Mouse (Mus musculus) telencephalon, adult 2 months (tissue): ENCODE data around the gene Dnmt1.

Experiments
- DNase-seq: peaks from one replicate; pipeline ENCODE4 v3.0.0-alpha.2; 2011; ENCODE audit warnings: low read depth, low spot score

The Dnmt1 gene

DNA sequence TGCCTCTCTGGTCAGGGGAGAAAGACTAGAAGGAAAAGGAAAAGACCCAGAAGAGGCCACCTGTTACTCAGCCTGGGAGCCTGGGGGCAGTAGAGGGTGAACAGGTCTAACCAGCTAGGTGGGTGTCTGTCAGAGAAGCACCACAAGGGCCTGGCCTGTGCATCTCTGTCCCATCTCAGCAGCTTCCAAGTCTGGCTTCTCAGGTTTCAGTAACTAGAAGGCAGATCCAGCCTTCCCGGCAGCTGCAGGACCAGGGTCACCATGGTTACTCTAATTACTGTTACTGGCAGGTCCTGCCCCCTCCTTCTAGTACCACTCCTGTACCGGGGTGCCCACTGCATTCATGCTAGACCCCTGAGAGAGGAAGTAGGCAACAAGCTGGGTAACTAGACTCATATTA is 15.8 kb downstream of the Dnmt1 start:
- DNase-seq, result no peak

DNA sequence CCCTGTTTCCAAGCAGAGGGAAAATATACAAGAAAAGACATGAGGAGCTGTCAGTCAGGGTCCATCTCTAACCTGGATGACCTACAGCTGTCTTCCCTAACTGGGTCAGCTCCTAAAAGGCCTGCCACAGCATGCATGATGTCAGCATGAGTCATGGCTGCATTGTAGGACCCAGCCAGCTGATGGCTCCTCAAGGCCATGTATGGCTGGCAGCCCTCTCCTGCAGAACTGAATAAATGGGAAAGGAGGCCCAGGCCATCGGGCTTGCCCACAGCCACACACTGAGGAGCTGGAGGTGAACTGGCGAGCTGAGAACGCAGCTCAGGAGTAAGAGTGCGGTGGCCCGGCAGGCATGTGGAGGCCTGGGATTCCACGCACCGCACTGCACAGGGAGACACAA is 16.3 kb downstream of the Dnmt1 start:
- DNase-seq, result no peak

DNA sequence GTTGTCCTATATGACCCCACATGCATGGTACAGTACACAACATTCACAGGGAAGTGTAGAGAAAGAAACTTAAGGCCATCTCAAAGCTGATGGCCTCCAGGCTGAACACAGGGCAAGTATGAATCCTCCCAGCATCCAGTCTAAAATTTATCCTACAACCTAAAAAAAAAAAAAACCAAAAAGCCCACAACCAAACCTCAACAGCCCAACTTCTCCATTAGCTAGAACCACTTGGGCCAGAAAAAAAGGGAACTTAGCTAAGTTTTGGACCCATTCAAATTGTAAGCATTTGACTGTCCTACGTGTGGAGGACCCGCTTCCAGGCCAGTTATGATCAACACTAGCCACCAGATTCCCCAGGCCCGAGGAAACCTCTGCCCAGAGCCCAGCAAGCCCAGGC is 36.4 kb downstream of the Dnmt1 start:
- no peak for DNase-seq

DNA sequence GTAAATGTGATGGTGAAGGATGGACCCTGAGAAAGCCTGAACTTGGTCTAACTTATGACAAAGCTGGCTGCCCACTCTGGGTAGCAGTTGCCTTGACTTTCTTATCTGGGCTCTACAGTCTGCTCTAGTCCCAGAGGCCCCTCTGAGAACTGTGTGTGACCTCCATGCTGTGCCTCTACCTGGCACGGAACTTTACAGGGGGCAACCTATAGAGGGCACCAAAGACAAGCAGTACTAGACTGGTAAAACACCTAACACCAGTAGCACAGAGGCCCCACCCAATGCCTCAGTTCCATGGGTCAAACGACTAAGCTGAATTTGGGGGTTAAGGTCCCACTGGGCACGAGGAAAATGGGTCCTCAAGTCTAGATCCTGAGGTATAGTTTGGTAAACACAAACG is 43.5 kb downstream of the Dnmt1 start:
- no peak for DNase-seq

DNA sequence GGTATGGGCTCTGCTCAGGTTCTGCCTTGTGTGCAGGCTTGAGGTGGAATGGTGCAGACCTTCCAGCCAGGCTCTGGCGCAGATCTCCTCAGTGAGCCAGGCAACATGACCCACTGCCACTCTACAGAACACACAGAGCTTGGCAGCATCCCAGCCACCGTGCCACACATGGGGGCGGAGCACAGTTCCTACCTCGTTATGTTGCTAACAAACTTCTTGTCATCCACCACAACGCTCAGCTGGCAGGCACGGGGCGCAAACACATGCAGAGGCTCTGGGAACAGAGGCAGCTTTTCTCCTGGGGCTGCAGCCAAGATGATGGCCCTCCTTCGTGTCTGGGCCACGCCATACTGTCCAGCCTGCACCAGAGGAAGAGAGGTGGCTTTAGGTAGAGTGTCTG is 49.7 kb downstream of the Dnmt1 start:
- peak; percentile 26 for DNase-seq

DNA sequence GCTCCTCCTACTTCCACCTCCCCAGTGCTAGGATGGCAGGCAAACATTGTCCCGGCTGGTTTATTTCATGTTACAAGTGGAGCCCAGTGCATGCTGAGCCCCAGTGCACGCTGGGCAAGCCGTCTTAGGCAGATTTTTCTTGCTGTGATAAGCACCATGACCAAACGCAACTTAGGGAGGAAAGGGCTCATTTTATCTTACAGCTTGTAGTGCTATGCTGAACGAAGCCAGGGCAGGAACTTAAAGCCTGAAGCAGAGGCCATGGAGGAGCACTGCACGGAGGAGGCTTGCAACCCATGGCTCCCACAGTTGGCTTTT is 57.6 kb downstream of the Dnmt1 start:
- DNase-seq, result no peak

DNA sequence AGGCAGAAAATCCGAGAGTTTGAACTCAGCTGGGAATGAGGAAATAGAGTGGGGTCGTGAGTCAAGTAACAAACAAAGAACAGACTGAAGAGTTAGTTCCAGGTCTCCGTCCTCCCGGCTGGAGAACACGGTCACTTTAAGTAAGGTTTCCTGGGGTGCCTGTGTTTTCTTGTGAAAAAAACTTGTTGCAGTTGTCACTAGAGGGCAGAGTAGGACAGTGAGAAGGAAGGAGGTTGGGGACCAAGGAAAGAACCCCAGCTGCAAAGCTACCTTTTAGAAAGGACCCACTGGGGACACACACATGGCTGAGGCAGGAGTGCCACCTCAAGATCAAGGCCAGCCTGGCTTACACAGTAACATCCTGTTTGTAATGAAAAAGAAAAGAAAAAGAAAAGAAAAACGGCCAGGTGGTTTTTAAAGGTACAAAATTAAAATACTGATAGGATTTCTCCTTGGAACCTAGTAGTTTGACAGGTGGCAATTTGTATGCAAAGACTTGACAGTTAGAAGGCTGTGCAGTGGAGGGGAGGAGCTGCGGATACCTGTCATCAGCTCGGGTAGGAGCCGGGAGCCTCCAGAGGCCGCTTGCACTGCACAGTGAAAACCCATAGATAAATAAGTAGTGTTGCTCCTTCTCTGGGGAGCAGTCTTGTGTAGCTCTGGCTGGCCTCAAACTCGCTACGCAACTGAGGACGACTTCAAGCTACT is 58.1 kb downstream of the Dnmt1 start:
- DNase-seq, result peak; percentile 32

DNA sequence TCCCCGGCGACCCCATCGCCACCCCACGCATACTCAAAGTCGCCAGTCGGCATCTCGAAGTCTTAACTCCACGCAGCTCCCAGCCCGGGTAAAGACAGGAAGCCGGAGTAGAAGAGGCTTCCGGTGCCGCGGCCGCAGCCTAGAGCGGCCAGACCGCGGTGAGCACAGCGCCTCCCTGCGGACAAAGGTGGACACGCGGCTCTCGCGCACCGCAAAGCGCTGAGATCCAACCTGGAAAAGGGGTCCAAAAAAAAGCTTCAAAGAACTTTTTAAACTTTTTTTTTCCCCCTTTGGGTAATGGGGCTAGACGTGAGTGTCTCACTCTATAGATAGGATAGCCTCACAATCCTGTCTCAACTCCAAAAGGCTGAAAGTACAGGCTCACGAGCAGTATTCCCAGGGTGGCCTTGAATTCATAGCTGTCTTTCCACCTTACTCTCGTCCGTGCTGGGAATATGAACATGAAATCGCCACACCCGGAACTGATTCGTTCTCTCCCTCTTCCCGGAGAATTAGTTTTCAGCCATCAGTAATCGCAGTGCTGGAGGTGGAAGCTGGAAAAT is 61.1 kb downstream of the Dnmt1 start, which contains the start of gene Eif3g:
Gene Eif3g, minus strand, starts transcription at position 113 of the 563 bp plus-strand sequence.
- peak; percentile 83 for DNase-seq

DNA sequence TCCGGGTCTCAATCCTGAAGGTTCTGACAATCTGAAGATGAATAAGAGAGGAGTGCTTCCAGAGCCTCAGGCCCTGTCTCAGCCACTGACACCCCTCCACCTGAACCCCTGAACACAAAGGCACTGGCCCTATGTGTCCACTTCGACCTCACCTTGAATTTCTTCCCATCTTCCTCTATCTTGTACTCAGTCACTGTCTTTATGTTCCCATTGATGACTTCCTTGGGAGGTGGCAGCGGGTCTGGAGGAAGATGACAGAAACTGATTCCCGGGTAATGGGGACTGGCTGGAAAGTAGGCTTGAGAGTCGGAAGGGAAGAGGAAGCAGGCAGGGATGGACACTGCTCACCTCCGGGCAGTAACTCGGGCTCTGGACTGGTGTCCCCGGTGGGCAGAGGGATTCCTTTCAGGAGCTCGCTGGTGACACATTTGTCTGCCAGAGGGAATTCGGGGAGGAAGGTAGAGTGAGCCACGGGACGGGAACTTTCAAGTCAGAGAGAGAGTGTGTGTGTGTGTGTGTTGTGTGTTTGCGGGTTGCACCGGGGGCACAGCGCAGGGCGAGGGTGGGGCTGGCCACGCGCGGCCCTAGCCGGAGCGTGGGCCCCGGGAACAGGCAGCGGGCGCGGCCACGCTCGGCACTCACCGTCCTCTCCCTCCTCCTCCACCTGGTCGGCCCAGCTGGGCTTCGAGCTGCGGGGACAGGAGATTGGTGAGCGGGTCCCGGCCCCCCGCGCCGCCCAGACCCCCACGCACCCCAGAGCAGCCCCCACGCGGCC is 61.8 kb downstream of the Dnmt1 start:
- no peak for DNase-seq

DNA sequence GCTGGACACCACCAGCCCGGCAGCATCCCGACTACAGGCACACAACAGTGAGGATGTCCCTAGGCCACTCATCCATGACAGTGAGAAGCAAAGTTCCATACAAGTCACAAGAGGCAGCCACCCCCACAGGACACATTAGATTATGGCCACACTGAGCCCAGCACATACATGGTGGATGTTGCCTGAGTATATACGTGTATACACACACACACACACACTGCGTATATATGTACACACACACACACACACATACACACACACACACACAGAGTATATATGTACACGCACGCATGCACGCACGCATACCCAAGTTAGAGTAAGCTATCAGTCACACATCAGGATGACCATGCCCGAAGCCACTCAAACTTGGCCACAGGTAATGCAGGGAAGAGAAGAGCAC is 64.3 kb downstream of the Dnmt1 start:
- no peak for DNase-seq

DNA sequence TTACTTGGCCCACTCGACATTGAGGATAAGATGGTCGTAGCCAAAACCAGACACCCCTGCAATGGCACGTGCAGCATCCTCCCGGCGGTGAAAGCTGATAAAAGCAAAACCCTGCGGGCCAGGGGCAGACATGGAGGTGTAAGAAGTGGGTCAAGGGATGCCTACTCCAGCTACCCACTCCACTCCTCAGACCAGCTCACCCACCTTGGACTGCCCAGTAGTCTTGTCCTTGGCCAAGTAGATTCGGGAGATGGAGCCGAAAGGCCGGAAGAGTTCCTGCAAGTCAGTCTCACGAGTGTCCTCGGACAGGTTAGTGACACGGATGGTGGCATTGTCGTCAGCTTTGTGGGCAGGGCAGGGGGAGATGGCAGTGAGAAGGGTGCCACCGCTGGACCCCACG is 65.1 kb downstream of the Dnmt1 start:
- DNase-seq, result no peak

DNA sequence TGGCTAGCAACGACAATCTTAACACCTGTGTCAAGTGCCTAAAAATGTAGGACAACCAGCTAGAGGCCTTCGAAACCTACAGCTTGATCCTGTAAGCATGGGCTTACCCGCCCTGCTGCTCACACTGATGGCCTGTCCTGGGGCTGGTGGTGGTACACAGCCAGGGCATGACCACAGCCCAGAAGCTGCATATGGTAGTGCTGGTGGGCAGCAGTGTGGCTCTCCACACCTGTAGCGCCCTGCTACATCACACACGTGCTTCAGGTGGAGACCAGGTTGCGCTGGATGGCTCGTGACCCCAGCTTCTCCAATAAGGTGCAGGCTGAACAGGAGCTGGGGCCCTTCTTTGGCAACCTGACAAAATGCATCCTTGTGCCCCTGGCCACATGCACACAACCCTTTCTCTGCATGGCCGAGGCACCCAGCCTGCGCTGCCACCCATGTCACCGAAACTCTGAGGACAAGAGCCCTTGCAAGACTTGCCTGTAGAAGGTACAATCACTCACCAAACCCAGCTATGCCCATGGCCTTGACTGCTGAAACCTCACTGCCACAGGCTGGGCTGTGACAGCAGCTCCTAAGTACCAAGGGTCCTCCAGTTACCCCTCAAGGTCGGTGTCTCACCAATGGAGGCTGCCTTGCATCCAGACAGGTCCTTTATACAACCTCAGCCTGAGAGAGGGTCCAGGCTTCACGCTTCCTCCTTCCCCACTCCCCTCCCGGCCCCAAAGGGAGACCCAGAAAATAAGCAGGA is 65.9 kb downstream of the Dnmt1 start:
- DNase-seq, result no peak

DNA sequence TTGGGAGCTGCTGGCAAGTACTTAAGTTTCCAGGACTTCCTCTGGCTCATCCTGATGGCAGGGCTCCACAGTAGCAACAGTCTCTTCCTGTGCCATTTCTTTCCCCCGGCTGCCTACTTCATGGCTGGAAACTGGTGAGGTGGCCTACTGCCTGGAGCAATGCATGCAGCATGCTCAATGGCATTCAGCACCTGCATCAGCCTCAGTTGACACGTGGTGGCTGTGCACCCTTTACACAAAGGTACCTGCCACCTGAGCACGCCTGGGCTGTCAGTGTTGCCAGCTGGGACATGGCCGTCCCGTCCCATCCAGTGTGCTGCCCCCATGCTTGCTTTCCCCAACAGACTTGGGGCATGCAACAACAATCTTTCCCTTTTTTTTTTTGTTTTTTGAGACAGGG is 66.6 kb downstream of the Dnmt1 start:
- DNase-seq, result no peak

DNA sequence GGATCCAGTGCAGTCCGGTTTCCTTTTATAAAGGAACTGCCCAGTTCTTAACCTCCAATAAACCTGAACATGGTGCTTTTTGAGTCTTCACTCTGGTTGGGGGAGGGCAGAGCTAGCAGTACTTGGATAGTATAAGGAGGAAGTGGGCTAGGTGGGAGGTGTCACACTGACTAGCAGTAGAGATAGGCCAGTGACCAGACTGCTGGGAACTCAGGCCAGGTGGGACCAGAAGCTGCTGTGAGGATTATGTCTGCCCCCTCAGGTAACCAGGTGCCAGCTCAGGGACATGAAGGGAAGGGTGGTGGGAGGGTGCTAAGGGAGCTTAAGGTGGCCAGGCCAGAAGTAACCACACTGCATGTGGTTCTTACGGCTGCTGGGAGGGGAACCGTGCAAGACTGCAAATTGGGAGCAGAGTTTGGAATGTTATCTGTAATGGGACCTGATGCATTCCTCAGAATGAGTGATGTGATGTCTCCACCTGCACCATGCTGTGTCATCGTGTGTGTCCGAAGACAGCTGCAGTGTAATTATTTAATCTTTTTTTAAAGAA is 67.5 kb downstream of the Dnmt1 start:
- no peak for DNase-seq

DNA sequence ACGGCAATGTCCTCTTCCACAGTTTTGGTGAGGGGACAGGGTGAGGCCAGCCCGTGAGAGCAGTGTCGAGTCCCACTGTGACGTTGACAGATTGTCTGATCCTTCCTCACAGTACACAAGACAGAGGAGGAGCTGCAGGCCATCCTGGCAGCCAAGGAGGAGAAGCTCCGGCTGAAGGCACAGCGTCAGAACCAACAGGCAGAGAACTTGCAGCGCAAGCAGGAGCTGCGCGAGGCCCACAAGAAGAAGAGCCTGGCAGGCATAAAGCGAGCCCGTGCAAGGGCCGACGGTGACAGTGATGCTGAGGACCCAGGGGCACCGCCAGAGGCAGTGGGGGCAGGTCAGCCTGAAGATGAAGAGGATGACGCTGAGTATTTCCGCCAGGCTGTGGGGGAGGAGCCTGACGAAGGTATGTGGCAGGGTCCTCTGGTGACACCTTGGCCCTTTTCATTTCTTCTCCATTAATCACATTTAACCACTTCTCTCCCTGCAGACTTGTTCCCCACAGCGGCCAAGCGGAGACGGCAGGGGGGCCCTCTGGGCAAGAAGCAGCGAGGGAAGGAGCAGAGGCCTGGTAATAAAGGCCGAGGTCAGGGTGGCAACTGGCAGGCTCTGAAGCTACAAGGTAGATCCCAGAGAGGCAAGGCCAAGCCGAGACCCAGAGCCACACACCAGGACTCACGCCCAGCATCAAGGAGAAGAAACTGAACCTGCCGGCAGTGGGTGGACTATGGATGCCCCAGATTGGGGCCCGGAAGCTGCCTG is 68.2 kb downstream of the Dnmt1 start:
- no peak for DNase-seq

DNA sequence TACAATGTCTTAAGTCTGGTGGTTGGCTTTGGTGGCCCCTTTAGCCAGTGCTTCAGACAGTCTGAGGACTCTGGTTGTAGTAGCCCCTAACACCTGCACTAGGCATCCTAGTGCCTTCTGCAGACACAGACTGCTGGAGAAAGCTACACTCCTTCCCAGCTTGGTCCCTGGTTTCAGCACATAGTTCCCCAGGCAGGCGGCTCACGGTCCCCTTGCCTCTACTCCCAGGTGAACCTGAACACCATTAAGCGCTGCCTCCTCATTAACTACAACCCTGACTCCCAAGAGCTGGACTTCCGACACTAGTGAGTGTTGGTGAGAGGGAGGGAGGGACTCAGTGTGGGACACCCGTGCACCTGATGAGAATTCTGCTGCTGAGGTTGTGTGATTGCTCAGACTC is 69.3 kb downstream of the Dnmt1 start:
- DNase-seq, result no peak

DNA sequence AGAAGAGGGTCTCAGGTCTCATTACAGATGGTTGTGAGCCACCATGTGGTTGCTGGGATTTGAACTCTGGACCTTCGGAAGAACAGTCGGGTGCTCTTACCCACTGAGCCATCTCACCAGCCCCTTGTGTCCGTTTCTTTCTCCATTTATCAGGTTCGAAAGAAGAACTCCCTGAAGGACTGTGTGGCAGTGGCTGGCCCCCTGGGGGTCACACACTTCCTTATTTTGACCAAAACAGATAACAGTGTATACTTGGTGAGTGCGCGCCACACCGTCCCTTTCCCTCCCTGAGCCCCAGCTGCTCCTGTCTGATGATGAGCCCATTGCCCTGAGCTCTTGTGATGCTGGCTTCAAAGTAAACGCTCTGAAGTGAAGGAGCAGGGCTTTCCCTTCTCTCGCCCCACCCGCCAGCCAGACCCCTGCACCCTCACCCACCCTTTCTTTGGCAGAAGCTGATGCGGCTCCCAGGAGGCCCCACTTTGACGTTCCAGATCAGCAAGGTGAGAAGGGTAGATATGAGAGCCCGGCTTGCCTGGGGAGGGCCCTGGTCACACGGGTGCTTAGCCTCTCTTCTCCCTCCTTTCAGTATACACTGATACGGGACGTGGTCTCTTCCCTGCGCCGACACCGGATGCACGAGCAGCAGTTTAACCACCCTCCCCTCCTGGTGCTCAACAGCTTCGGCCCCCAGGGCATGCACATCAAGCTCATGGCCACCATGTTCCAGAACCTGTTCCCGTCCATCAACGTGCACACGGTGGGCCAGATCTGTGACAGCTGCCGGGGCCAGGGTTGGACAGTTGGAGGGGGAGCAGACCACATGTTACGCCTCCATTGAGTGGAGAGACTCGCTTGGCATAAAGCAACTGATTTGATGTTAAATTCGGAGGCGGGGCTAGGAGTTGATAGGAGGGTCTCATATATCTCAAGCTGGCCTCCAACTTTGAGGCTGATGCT is 70.2 kb downstream of the Dnmt1 start:
- DNase-seq, result no peak

DNA sequence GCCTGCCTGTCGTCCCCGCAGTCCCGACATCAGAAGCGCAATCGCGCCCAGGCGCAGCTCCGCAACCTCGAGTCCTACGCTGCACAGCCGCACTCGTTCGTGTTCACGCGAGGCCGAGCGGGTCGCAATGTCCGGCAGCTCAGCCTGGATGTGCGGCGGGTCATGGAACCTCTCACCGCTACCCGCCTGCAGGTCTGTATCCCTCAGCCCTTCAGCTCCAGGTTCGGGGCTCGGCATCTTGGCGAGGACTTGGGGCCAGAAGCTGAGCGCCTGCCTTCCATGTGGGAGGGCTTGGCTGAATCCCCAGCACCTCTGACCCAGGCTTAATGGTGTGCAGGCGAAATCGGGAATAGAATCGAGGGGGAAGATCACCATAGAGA is 71.3 kb downstream of the Dnmt1 start:
- DNase-seq, result no peak

DNA sequence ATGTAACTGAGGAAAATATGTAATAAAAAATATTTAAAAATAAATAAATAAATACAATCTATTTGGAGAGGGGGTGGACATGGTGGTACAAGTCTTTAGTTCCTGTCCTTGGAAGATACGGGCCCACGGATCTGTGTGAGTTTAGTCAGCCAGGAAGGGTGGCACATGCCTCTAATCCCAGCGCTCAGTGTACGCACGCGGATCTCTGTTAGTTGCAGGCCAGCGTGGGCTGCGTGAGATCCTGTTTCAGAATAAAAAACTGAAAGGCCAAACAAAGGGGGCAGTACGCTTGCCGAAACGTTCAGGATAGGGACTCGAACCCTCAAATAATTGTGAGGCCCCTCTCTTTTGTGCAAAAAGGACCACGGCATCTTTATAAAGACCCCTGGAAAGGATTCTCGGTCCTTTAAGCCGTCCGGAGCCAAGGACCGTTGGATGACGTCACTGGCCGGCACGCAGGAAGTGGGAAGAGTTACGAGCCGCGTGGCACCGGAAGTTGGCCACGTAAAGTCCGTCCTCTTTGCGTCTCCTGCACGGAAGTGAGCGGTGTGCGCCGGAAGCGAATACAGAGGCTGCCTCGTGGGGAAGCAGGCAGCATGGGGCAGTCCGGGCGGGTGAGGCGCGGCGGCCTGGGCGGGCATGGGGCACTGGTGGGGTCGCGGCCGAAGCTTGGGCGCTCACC is 71.8 kb downstream of the Dnmt1 start, which contains the start of gene Ppan:
Gene Ppan, plus strand, starts transcription at position 472 of the 682 bp plus-strand sequence.
- peak; percentile 98 for DNase-seq

DNA sequence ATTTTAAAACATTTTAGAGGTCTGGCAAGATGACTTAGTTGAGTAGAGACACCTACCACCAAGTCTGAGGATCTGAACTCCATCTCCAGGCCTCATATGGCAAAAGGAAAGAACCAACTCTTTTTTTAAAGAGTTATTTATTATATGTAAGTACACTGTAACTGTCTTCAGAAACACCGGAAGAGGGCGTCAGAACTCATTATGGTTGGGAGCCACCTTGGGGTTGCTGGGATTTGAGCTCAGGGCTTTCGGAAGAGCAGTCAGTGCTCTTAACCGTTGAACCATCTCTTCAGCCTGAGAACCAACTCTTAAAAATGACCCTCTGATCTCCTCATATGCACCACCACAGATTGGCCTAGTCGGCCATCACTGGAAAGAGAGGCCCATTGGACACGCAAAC is 72.5 kb downstream of the Dnmt1 start:
- no peak for DNase-seq
